18 mouse cellular contexts compared by ENCODE assay signal in genomic region chr7:97728666-97729614, GRCm38 (mm10). TPM values are rescaled to one million over a fixed set of nuclear protein-coding genes. Genes with fewer than 3 reads are reported as not detected.
DNase-seq lines count a peak whose midpoint lies in the region; ATAC-seq and TF ChIP-seq lines count a peak whose summit lies in the region.
"Had no signal": no experiment of that assay in that cellular context is flagged by ENCODE, and none has a peak within 500 bp of the region (broad histone marks: within the 10 kb centered on the region; RNA-seq: fewer than 3 reads in every experiment).

No protein-coding gene starts in this region.

- DNase-seq in embryo, embryonic 11 days = peak; percentile 14
- DNase-seq in embryo, embryonic 9.5 days (ENCODE audit: extremely low spot score) = no peak
- DNase-seq in hindbrain, embryonic 14.5 days (ENCODE audit: low spot score) = no peak
- DNase-seq in thymus, adult 2 months = no peak
- no peak for DNase-seq in thymus, postnatal 25 days
- no peak for DNase-seq in kidney, postnatal 4 days
- DNase-seq in cerebellum, postnatal 36 days = no peak
- DNase-seq: cerebellum, adult 9-10 months; gastrocnemius, postnatal 25 days; kidney, adult 9 months; kidney, postnatal 36 days; right cerebral cortex, postnatal 4 days had no signal

- 30% methylated on average over 14 of the region's 14 CpGs for WGBS in hindbrain, embryonic 12.5 days
- whole genome bisulfite sequencing in hindbrain, embryonic 14.5 days = 22% methylated on average over 14 of the region's 14 CpGs
- WGBS in thymus, adult 2 months = 57% methylated on average over 14 of the region's 14 CpGs

- no peak overlapping the region for H3K4me2 ChIP-seq in hindbrain, embryonic 12.5 days (replicated peaks)
- H3K4me2 ChIP-seq in hindbrain, embryonic 14.5 days (replicated peaks) = no peak overlapping the region
- H3K4me2 ChIP-seq: hindbrain, embryonic 15.5 days; liver, embryonic 15.5 days had no signal

- no peak for TF ChIP-seq POLR2A in thymus, adult 2 months (IDR thresholded peaks at IDR 0.05; ENCODE audit: control insufficient read depth, extremely low read depth, insufficient read depth, low read length, poor library complexity)

- H3K4me1 ChIP-seq in hindbrain, embryonic 12.5 days = peaks cover 9% of the 10 kb centered on the region
- H3K4me1 ChIP-seq in hindbrain, embryonic 14.5 days (replicated peaks; ENCODE audit: control insufficient read depth, insufficient read depth, low read length) = peaks cover 9% of the 10 kb centered on the region
- H3K4me1 ChIP-seq in thymus, adult 2 months (replicated peaks; ENCODE audit: control insufficient read depth, insufficient read depth, low read length) = peaks cover 50% of the 10 kb centered on the region

- H3K27ac ChIP-seq in hindbrain, embryonic 12.5 days = no peak overlapping the region
- no peak overlapping the region for H3K27ac ChIP-seq in hindbrain, embryonic 14.5 days
- H3K27ac ChIP-seq in thymus, adult 2 months (ENCODE audit: control insufficient read depth, insufficient read depth, low read length) = peak overlapping the region; percentile 99
- H3K27ac ChIP-seq: hindbrain, embryonic 15.5 days; liver, embryonic 15.5 days had no signal

- H3K9ac ChIP-seq in hindbrain, embryonic 12.5 days = no peak overlapping the region
- no peak overlapping the region for H3K9ac ChIP-seq in hindbrain, embryonic 14.5 days
- H3K9ac ChIP-seq: hindbrain, embryonic 15.5 days; liver, embryonic 15.5 days had no signal

- peak; percentile 55; the same call in 1 of the 2 replicates for ATAC-seq in hindbrain, embryonic 12.5 days (ENCODE audit: low FRiP score)
- no peak for ATAC-seq in hindbrain, embryonic 14.5 days (ENCODE audit: low FRiP score)
- ATAC-seq: CD4-positive, CD25-positive, alpha-beta regulatory T cell, adult 4 months; lung, postnatal 0 days had no signal

- no peaks in the 10 kb centered on the region for H3K36me3 ChIP-seq in hindbrain, embryonic 12.5 days
- peaks cover 22% of the 10 kb centered on the region for H3K36me3 ChIP-seq in hindbrain, embryonic 14.5 days (replicated peaks; ENCODE audit: control insufficient read depth, insufficient read depth)
- H3K36me3 ChIP-seq in thymus, adult 2 months (ENCODE audit: control insufficient read depth, insufficient read depth, low read length) = peaks cover 52% of the 10 kb centered on the region

- H3K9me3 ChIP-seq in hindbrain, embryonic 12.5 days (replicated peaks) = no peaks in the 10 kb centered on the region
- no peaks in the 10 kb centered on the region for H3K9me3 ChIP-seq in hindbrain, embryonic 14.5 days (ENCODE audit: control insufficient read depth, low read length)
- H3K9me3 ChIP-seq: hindbrain, embryonic 15.5 days; liver, embryonic 15.5 days; megakaryocyte, embryonic 14.5 days had no signal

- H3K27me3 ChIP-seq in hindbrain, embryonic 12.5 days = no peaks in the 10 kb centered on the region
- H3K27me3 ChIP-seq in hindbrain, embryonic 14.5 days (ENCODE audit: control insufficient read depth, insufficient read depth, low read length) = no peaks in the 10 kb centered on the region
- no peaks in the 10 kb centered on the region for H3K27me3 ChIP-seq in thymus, adult 2 months (ENCODE audit: control insufficient read depth, insufficient read depth, low read length)
- H3K27me3 ChIP-seq: hindbrain, embryonic 15.5 days; liver, embryonic 15.5 days; megakaryocyte, embryonic 14.5 days had no signal

- no peak overlapping the region for H3K4me3 ChIP-seq in hindbrain, embryonic 12.5 days
- H3K4me3 ChIP-seq in hindbrain, embryonic 14.5 days (replicated peaks; ENCODE audit: low read length) = no peak overlapping the region
- peak overlapping the region; percentile 54 for H3K4me3 ChIP-seq in thymus, adult 2 months (ENCODE audit: control insufficient read depth, insufficient read depth, low read length)
- H3K4me3 ChIP-seq: hindbrain, embryonic 15.5 days; liver, embryonic 15.5 days; megakaryocyte, embryonic 14.5 days had no signal

- no peak for TF ChIP-seq CTCF in thymus, adult 2 months (IDR thresholded peaks at IDR 0.05; ENCODE audit: borderline replicate concordance, control insufficient read depth, extremely low read depth, insufficient read depth, low read length, poor library complexity)

RNA-seq across cellular contexts. Expression of gene Aqp11, which starts 9.1 kb away (rescaled TPM):
- 6.2 TPM in 2 replicates for polyA plus RNA-seq in hindbrain, embryonic 12.5 days (2016; fragmentation: Nextera tagmentation; extraction: Ambion mirVana)
- 21.6 and 22.0 TPM in 2 replicates for polyA plus RNA-seq in hindbrain, embryonic 14.5 days (2014; fragmentation: Nextera tagmentation; extraction: Ambion mirVana)
- polyA plus RNA-seq in thymus, adult 2 months (2012; rRNA removed) = 277 and 395 TPM in 2 replicates

RNA-seq across cellular contexts. Expression of gene Clns1a, which starts 32.5 kb away (rescaled TPM):
- 197 TPM in 2 replicates for polyA plus RNA-seq in hindbrain, embryonic 12.5 days (2016; fragmentation: Nextera tagmentation; extraction: Ambion mirVana)
- 189 and 192 TPM in 2 replicates for polyA plus RNA-seq in hindbrain, embryonic 14.5 days (2014; fragmentation: Nextera tagmentation; extraction: Ambion mirVana)
- polyA plus RNA-seq in thymus, adult 2 months (2012; rRNA removed) = 60.8 and 63.3 TPM in 2 replicates

RNA-seq across cellular contexts. Expression of gene Pak1, which starts 59.4 kb away (rescaled TPM):
- polyA plus RNA-seq in hindbrain, embryonic 12.5 days (2016; fragmentation: Nextera tagmentation; extraction: Ambion mirVana) = 110 and 111 TPM in 2 replicates
- 152 and 160 TPM in 2 replicates for polyA plus RNA-seq in hindbrain, embryonic 14.5 days (2014; fragmentation: Nextera tagmentation; extraction: Ambion mirVana)
- 11.4 and 11.8 TPM in 2 replicates for polyA plus RNA-seq in thymus, adult 2 months (2012; rRNA removed)

Comparison
In these comparisons a context has a peak if more than half of its experiments do, and no peak if none do; other contexts are left out.
1. RNA of gene Aqp11, which starts 9.1 kb away (polyA plus RNA-seq): 277 to 395 TPM in thymus, adult 2 months; 21.6 to 22.0 TPM in hindbrain, embryonic 14.5 days and 6.2 TPM in hindbrain, embryonic 12.5 days; every median in the first group is over 10 times any median in the second.